Mouse (Mus musculus) E14TG2a.4 (cell line): ENCODE results near the gene Ell2.

ENCODE experiments used
- CTCF ChIP-seq: conservative IDR thresholded peaks from 2 replicates; pipeline ENCODE4 v1.5.1; 2014; ENCODE audit warnings: low read length
- POU5F1 ChIP-seq: IDR thresholded peaks from 2 replicates; pipeline ENCODE4 v1.6.1; 2014; ENCODE audit warnings: low read length, borderline replicate concordance

DNA sequence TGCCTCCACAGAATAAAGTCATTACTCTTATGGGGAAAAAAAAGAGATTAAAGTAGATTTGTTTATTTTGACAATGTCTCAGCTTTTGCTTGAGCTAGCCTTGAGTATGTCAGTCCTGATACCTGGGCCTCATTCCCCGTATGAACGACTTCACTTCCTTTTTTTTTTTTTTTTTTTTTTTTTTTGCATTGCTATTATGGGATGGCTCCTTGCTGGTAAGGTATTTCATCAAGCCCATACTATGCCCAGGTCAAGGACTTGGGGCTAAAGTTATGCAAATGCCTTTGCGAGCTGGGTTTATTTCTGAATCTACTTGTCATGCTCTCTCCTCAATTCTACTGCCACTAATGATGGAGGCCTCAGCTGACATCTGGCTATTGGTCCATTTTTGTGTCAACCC, 80.8 kb downstream of the Ell2 start:
- TF ChIP-seq CTCF (no peak), POU5F1 (no peak)
